Mouse (Mus musculus) embryonic facial prominence, embryonic 12.5 days (tissue): ENCODE data around the gene Asb10. TPM values are rescaled to one million over a fixed set of nuclear protein-coding genes. Genes with fewer than 3 reads are reported as not detected.
A peak's percentile ranks its signal among the peaks of the same experiment; 100 is the strongest.

ENCODE experiments used
- ATAC-seq: fragments of 200-750 bp; cut with Nextera tagmentation; 2 replicates; pipeline ENCODE4 v1.8.0; 2017; ENCODE audit not compliant: insufficient number of reproducible peaks, insufficient read depth, low FRiP score, low TSS enrichment
- H3K27ac ChIP-seq: fragments of 300-500 bp; sonication (generic); 2 replicates; pipeline ENCODE4 v1.5.1; 2016; ENCODE audit warnings: mild to moderate bottlenecking
- H3K27me3 ChIP-seq: fragments of 300-500 bp; sonication (generic); 2 replicates; pipeline ENCODE4 v1.6.1; 2016; ENCODE audit warnings: mild to moderate bottlenecking, moderate library complexity
- H3K36me3 ChIP-seq: fragments of 300-500 bp; sonication (generic); 2 replicates; pipeline ENCODE4 v1.6.1; 2016; ENCODE audit warnings: mild to moderate bottlenecking
- H3K4me1 ChIP-seq: fragments of 300-500 bp; sonication (generic); 2 replicates; pipeline ENCODE4 v1.6.1; 2016
- H3K4me2 ChIP-seq: fragments of 300-500 bp; sonication (generic); replicated peaks from 2 replicates; pipeline ENCODE4 v1.6.1; 2016; ENCODE audit warnings: mild to moderate bottlenecking, moderate library complexity
- H3K4me3 ChIP-seq: fragments of 300-500 bp; sonication (generic); 2 replicates; pipeline ENCODE4 v1.5.1; 2016; ENCODE audit warnings: mild to moderate bottlenecking
- H3K9ac ChIP-seq: fragments of 300-500 bp; sonication (generic); 2 replicates; pipeline ENCODE4 v1.6.1; 2016; ENCODE audit warnings: mild to moderate bottlenecking, moderate library complexity
- H3K9me3 ChIP-seq: fragments of 300-500 bp; sonication (generic); 2 replicates; pipeline ENCODE4 v1.6.1; 2016; ENCODE audit warnings: mild to moderate bottlenecking, moderate library complexity
- WGBS: fragments of 180-500 bp; shearing (Covaris S2); methylation state at CpG from one replicate; pipeline ENCODE4 v1.1.7; 2016; 5-methylcytosine and 5-hydroxymethylcytosine counted together
- polyA plus RNA-seq: library from polyadenylated mRNA; unstranded; fragments of >200 nt; fragmentation: Nextera tagmentation; extraction: Ambion mirVana; gene quantifications from 2 replicates; pipeline ENCODE4 v1.2.1, GENCODE M21; 2016

Gene Asb10
- polyA plus RNA-seq, 1 experiment from 2014 or later = 1.1 TPM

DNA sequence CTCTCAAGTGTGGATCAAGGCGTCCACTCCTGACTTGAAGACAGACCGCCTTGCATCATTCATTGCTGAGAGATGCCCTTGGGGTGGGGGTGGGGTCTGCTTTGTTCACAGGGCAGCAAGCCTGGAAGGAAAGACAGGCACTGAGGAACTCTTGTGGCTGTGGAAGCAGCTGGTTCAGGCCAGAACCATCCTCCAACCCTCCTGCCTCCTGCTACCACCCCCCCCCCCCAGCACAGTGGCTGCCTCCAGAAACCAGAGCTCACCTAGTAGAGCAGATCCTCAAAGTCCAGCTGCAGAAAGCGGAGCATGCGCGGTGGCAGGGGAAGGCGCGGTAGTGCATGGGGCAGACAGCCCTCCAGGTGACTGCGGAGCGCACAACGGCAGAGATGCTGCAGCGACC is 7.4 kb downstream of the Asb10 start:
- Histone ChIP-seq H3K4me1 (no peaks in the 10 kb centered on the region), H3K36me3 (no peaks in the 10 kb centered on the region), H3K4me3 (no peak overlapping the region), H3K27me3 (peaks cover 40% of the 10 kb centered on the region), H3K4me2 (no peak overlapping the region), H3K9me3 (no peaks in the 10 kb centered on the region), H3K27ac (no peak overlapping the region), H3K9ac (no peak overlapping the region)
- 45% methylated on average over 11 of the region's 11 CpGs for WGBS
- ATAC-seq = no peak

DNA sequence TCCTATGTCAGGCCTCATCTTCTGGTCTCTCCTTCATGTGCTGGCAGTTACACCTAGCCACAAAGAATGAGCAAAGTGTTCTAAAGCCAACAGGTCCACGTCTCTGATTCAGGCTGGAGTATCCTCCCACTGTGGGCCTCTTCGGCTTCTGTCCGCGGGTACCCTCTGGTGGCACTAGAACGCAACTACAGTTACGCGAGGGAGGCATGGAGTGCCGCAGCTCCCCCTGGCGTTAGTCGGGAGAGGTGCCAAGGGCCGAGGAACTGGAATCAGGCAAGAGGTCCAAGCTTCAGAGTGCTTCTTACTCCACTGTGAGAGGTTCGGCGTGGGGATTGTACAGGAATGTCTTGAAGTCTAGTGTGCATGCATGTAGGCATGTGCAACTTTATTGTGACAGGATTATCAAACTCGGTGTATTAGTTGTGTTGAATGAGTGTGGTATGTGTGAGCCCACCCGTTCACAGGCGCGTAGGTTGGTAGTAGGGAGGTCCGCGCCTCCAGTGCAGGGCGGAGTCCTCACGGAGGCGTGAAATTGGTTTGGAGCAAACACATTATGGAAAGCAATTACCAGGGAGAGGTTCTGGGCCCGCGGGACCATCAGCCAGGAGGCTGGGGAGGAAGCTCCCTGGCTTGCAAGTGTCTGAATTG is 10.6 kb downstream of the Asb10 start:
- H3K4me3 ChIP-seq = no peak overlapping the region
- ATAC-seq = no peak
- H3K27me3 ChIP-seq = peaks cover 72% of the 10 kb centered on the region
- H3K4me2 ChIP-seq = no peak overlapping the region
- WGBS = 20% methylated on average over 24 of the region's 24 CpGs
- no peaks in the 10 kb centered on the region for H3K9me3 ChIP-seq
- H3K4me1 ChIP-seq = peaks cover 12% of the 10 kb centered on the region; the same call in 1 of the 2 replicates
- no peak overlapping the region for H3K9ac ChIP-seq
- H3K27ac ChIP-seq = no peak overlapping the region
- no peaks in the 10 kb centered on the region for H3K36me3 ChIP-seq

DNA sequence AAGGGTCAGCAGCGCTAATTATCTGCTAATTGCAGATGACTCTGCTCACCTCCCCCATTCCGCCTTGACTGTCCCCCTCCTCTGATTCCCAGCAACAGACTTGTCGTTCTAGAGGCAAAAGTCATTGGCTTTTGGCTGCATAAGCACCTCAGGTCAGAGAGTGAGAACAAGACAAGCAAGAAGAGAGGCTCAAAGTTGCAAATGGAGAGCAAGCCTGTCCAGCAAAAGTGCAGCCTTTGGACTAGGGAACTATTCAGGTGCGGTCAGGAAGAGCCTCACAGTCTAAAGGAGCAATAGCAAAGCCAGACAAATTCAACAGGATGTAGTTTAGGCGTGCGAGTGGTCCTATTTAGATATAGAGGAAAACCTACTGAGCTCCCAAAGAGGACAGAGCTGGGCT is 13.0 kb downstream of the Asb10 start:
- Histone ChIP-seq H3K4me2 (no peak overlapping the region), H3K27me3 (peaks cover 87% of the 10 kb centered on the region), H3K4me3 (no peak overlapping the region), H3K36me3 (no peaks in the 10 kb centered on the region), H3K4me1 (peaks cover 12% of the 10 kb centered on the region; the same call in 1 of the 2 replicates), H3K9me3 (no peaks in the 10 kb centered on the region), H3K9ac (no peak overlapping the region), H3K27ac (no peak overlapping the region)
- no peak for ATAC-seq
- 15% methylated on average over 6 of the region's 6 CpGs for WGBS

DNA sequence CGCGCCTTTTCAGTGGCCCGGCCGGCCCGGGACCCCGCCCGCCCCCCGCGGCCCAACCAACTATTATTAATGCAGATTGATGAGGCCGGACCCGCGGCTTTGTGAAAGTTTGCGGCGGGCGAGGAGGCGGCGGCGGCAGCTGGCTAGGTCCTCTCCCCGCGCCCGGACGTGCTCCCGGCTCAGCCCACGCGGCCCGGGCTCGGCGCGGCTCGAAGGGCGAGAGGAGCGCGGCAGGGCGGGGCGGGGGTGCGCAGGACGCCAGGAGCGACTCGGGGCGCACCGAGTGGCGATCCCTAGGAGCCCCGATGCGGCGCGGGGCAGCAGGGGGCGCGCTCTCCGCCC is 13.9 kb downstream of the Asb10 start, which contains the start of gene Gbx1:
Gene Gbx1, minus strand, starts transcription at position 314 of the 342 bp plus-strand sequence.
- no peak for ATAC-seq
- Histone ChIP-seq H3K27me3 (peaks cover 96% of the 10 kb centered on the region), H3K4me3 (peak within 1 kb of the TSS; percentile 38), H3K27ac (no peak within 1 kb of the TSS), H3K4me2 (peak within 1 kb of the TSS; percentile 68), H3K36me3 (no peaks in the 10 kb centered on the region), H3K4me1 (peaks cover 12% of the 10 kb centered on the region; the same call in 1 of the 2 replicates), H3K9ac (peak within 1 kb of the TSS; percentile 33), H3K9me3 (no peaks in the 10 kb centered on the region)
- WGBS = under 1% methylated on average over 45 of the region's 49 CpGs

DNA sequence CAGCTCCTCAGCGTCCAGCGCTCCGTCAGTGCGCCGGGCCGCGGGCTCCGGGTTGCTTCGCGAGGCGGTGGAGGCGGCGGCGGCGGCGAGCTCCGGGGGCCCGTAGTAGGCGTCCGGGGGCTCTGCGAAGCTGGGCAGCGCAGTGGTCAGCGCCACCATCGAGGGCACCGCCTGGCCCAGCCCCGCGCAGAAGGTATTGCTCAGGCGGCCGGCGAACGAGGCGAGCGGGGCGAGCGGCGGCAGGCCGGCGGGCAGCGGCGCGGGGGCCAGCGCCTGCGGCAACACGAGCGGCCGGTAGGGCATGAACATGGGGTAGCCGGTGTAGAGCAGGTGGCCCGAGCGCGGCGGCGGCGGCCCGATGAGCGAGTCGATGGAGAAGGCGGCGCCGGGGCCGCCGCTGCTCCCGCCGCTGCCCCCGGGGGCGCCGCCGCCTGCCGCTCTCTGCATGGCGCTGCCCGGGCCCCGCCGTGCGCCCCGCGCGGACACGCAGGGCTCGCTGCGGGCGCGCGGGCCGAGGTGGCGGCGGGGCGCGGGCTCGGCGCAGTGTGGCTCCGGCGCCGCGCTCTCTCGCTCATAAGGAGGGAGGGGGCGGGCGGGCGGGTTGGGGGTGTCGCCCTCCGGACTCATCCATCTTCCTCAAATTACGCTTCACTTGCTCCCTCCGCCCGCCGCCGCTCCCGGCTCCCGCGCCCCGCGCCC is 14.4 kb downstream of the Asb10 start:
- 0% methylated on average over 77 of the region's 109 CpGs for WGBS
- Histone ChIP-seq H3K36me3 (no peaks in the 10 kb centered on the region), H3K9me3 (no peaks in the 10 kb centered on the region), H3K4me1 (peaks cover 12% of the 10 kb centered on the region; the same call in 1 of the 2 replicates), H3K27ac (no peak overlapping the region), H3K4me2 (peak overlapping the region; percentile 68), H3K27me3 (peaks cover 96% of the 10 kb centered on the region), H3K4me3 (peak overlapping the region; percentile 38), H3K9ac (peak overlapping the region; percentile 33)
- ATAC-seq = no peak

DNA sequence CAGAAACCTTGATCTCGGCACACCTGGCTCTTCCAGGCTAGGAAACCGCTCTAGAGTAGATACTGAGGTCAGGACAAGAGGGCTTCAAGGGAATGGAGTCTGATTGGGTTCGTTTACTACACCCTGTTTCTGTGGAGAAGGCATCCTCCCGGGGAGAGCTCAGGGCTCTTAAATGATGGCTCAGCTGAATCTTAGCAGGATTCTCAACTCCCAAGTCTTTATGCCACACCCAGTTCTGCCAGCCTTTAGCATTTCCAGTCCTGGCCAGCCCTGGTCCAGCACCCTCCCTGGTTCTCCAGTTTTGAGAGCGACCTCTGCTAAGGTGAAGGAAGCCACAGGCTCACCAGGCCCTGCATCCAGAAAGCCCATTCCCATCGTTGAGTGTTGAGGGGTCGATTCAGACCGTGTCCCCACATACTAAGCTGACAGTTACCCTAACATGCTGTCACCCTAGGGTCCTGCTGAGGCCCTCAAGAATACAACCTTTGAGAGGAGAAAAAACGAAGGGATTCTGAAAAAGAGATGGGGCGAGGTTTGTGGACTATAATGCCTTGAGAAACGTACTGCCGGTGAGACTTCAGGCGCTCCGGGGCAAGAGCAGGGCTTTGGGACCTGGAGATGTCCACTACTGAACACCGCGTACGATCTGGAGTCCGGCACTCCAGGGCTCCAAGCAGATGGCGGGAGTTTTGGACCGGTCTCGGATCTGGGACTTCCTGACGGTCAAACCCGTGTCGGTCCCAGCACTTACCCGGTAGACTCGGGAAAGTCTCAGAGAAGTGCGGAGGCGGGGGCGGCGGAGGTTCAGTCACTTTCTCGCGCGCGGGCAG is 15.2 kb downstream of the Asb10 start:
- WGBS = 2% methylated on average over 34 of the region's 34 CpGs
- peak overlapping the region; percentile 33; the same call in 1 of the 2 replicates for H3K9ac ChIP-seq
- peaks cover 92% of the 10 kb centered on the region for H3K27me3 ChIP-seq
- peaks cover 12% of the 10 kb centered on the region; the same call in 1 of the 2 replicates for H3K4me1 ChIP-seq
- no peaks in the 10 kb centered on the region for H3K9me3 ChIP-seq
- no peak overlapping the region for H3K27ac ChIP-seq
- no peak for ATAC-seq
- peak overlapping the region; percentile 68 for H3K4me2 ChIP-seq
- peak overlapping the region; percentile 38 for H3K4me3 ChIP-seq
- no peaks in the 10 kb centered on the region for H3K36me3 ChIP-seq

DNA sequence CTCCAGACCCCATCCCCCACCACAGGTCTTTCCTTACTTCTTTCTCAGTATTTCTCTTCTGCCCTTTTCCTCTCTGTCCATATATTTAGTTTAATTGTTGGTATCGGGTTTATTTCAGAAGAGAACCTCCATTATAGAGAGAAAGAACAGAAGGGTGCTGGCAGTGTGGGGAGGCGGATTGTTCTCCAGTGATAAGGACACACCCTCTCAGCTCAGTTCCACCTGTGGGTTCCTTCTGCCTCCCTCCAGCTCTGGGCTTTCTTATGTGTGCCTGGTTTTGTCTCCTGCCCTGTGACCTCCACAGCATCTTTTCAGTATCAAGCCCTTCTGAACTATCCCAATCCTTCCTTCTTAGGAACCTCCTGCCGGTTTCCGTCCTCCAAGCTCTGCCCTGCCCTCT is 16.3 kb downstream of the Asb10 start:
- no peaks in the 10 kb centered on the region for H3K9me3 ChIP-seq
- H3K27me3 ChIP-seq = peaks cover 88% of the 10 kb centered on the region
- no peak for ATAC-seq
- no peak overlapping the region for H3K27ac ChIP-seq
- no peaks in the 10 kb centered on the region for H3K36me3 ChIP-seq
- H3K9ac ChIP-seq = no peak overlapping the region
- 5% methylated on average over 4 of the region's 4 CpGs for WGBS
- no peak overlapping the region for H3K4me3 ChIP-seq
- H3K4me2 ChIP-seq = no peak overlapping the region
- H3K4me1 ChIP-seq = peaks cover 12% of the 10 kb centered on the region; the same call in 1 of the 2 replicates

DNA sequence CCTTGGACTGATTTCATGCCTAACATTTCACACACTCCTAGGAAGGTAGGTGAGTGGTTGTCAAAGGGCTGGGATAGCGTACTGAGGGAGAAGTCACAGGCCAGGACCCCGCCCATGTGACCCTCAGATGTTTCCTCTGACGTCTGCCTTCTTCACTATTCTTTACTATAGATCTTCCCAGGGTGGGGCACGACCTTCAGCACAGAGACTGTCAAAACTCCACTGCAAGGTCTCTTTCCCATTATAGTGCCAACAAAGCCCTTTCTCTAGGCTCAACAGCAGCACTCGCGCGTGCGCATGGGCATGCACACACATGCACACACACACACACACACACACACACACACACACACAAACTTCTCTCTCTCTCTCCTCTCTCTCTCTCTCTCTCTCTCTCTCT is 17.0 kb downstream of the Asb10 start:
- Histone ChIP-seq H3K4me1 (peaks cover 12% of the 10 kb centered on the region; the same call in 1 of the 2 replicates), H3K36me3 (no peaks in the 10 kb centered on the region), H3K9me3 (no peaks in the 10 kb centered on the region), H3K27ac (no peak overlapping the region), H3K9ac (no peak overlapping the region), H3K4me3 (no peak overlapping the region), H3K4me2 (no peak overlapping the region), H3K27me3 (peaks cover 85% of the 10 kb centered on the region)
- no peak for ATAC-seq
- 45% methylated on average over 8 of the region's 8 CpGs for WGBS

DNA sequence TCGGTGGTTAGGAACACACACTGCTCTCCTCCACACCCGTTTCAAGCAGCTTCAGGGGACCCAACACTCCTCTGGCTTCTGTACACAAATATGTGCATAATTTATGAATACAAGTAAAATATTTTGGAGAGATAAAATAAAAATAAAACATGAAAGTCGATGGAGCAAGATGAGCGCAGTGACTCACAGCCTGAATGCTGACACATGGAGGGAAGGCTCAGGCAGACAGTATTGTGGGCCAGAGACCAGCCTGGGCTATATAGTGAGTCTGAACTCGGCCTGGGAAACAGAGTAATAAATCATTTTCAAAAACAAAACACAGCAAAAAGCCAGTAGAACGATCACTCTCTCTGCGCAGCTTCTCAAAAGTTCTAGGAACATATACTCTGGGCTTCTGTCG is 19.4 kb downstream of the Asb10 start:
- no peaks in the 10 kb centered on the region for H3K9me3 ChIP-seq
- H3K4me1 ChIP-seq = peaks cover 5% of the 10 kb centered on the region; the same call in 1 of the 2 replicates
- H3K27me3 ChIP-seq = peaks cover 60% of the 10 kb centered on the region
- ATAC-seq = no peak
- H3K36me3 ChIP-seq = no peaks in the 10 kb centered on the region
- H3K4me3 ChIP-seq = no peak overlapping the region
- H3K27ac ChIP-seq = no peak overlapping the region
- no peak overlapping the region for H3K9ac ChIP-seq
- no peak overlapping the region for H3K4me2 ChIP-seq
- 65% methylated on average over 8 of the region's 8 CpGs for WGBS

DNA sequence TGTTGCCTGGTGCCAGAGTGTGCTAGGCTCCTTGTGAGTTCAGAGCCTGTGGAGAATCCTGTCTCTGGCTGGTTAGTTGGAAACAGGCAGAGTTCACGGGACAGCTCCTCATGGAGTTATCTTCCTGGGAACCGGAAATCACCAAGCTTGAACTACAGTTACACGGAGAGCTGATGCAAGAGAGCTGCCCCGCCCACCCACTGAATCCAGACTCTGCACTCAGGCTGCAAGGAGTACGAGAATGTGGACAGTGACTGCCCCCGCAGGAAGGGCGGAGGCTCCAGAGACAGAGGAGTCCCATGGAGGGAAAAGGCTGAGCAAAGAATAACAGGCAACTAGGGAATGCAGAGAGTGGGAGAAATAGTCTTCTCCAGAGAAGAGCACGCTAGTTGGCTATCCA is 28.5 kb downstream of the Asb10 start:
- Histone ChIP-seq H3K27ac (no peak overlapping the region), H3K27me3 (no peaks in the 10 kb centered on the region), H3K36me3 (no peaks in the 10 kb centered on the region), H3K9me3 (0 out of 2 replicates have a peak, but pooled peaks cover 2% of the 10 kb centered on the region), H3K4me1 (no peaks in the 10 kb centered on the region; the same call in 1 of the 2 replicates), H3K9ac (no peak overlapping the region), H3K4me3 (no peak overlapping the region), H3K4me2 (no peak overlapping the region)
- 46% methylated on average over 8 of the region's 8 CpGs for WGBS
- ATAC-seq = no peak

DNA sequence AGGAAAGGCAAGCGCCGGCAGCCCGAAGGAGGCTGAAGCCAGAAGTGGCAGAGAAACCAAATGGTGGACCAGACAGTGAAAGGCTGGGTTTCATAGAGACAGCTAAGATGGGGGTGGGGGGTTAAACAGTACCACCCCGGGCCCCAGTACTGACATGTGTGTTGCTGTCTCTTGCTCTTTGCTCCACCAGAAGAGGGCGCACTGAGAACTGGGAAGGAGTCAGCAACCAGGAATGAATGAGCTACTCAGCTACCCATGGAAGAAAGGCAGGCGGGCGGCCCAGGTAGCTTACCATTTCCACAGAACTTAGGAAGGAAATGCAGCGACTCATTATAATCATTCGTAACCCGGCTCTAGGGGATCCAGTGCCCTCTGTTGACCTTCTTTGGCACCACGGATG is 30.1 kb downstream of the Asb10 start:
- WGBS = 43% methylated on average over 11 of the region's 11 CpGs
- H3K27ac ChIP-seq = no peak overlapping the region
- H3K9ac ChIP-seq = no peak overlapping the region
- no peak for ATAC-seq
- H3K4me3 ChIP-seq = no peak overlapping the region
- H3K4me2 ChIP-seq = no peak overlapping the region
- no peaks in the 10 kb centered on the region for H3K36me3 ChIP-seq
- no peaks in the 10 kb centered on the region; the same call in 1 of the 2 replicates for H3K4me1 ChIP-seq
- peaks cover 7% of the 10 kb centered on the region; the same call in 1 of the 2 replicates for H3K27me3 ChIP-seq
- 0 out of 2 replicates have a peak, but pooled peaks cover 2% of the 10 kb centered on the region for H3K9me3 ChIP-seq
